Mouse (Mus musculus) midbrain, postnatal 0 days (tissue): Measurements from ENCODE around the gene Cd164. TPM values are rescaled to one million over a fixed set of nuclear protein-coding genes. Genes with fewer than 3 reads are reported as not detected.

Experiments used
- ATAC-seq: fragments of 200-750 bp; cut with Nextera tagmentation; 2 replicates; pipeline ENCODE4 v1.8.0; 2017; ENCODE audit warnings: moderate number of reproducible peaks, mild to moderate bottlenecking, moderate TSS enrichment, moderate library complexity; ENCODE audit not compliant: low FRiP score
- DNase-seq: peaks from one replicate; pipeline ENCODE4 v3.0.0-alpha.2; 2015; ENCODE audit warnings: low spot score
- H3K27ac ChIP-seq: fragments of 300-500 bp; sonication (generic); 2 replicates; pipeline ENCODE4 v1.5.1; 2014; ENCODE audit warnings: low read depth, mild to moderate bottlenecking, low read length, mixed read lengths
- H3K27me3 ChIP-seq: fragments of 300-500 bp; sonication (generic); 2 replicates; pipeline ENCODE4 v1.6.1; 2014; ENCODE audit warnings: low read length, control low read depth, mixed read lengths; ENCODE audit not compliant: insufficient read depth
- H3K36me3 ChIP-seq: fragments of 300-500 bp; sonication (generic); 2 replicates; pipeline ENCODE4 v1.6.1; 2014; ENCODE audit warnings: low read length, control low read depth, mixed read lengths; ENCODE audit not compliant: insufficient read depth
- H3K4me1 ChIP-seq: fragments of 300-500 bp; sonication (generic); 2 replicates; pipeline ENCODE4 v1.6.1; 2014; ENCODE audit warnings: mild to moderate bottlenecking, control low read depth, antibody characterized with exemption, low read length, mixed read lengths; ENCODE audit not compliant: insufficient read depth
- H3K4me2 ChIP-seq: fragments of 300-500 bp; sonication (generic); 2 replicates; pipeline ENCODE4 v1.6.1; 2014; ENCODE audit warnings: low read depth, mild to moderate bottlenecking, low read length, mixed read lengths; ENCODE audit not compliant: poor library complexity, severe bottlenecking
- H3K4me3 ChIP-seq: fragments of 300-500 bp; sonication (generic); 2 replicates; pipeline ENCODE4 v1.5.1; 2014; ENCODE audit warnings: low read depth, mild to moderate bottlenecking, low read length, moderate library complexity
- H3K9ac ChIP-seq: fragments of 300-500 bp; sonication (generic); replicated peaks from 2 replicates; pipeline ENCODE4 v1.6.1; 2014; ENCODE audit warnings: mild to moderate bottlenecking, low read length, moderate library complexity, mixed read lengths; ENCODE audit not compliant: poor library complexity, severe bottlenecking
- H3K9me3 ChIP-seq: fragments of 300-500 bp; sonication (generic); 2 replicates; pipeline ENCODE4 v1.6.1; 2016; ENCODE audit warnings: low read length, control low read depth
- CTCF ChIP-seq: IDR thresholded peaks from 2 replicates; pipeline ENCODE4 v1.5.1; 2016; ENCODE audit warnings: antibody characterized with exemption, mild to moderate bottlenecking
- WGBS: fragments of 180-500 bp; shearing (Covaris S2); extraction: QIAGEN DNeasy Blood & Tissue Kit; methylation state at CpG from one replicate; pipeline ENCODE4 v1.1.7; 2014; 5-methylcytosine and 5-hydroxymethylcytosine counted together
- polyA plus RNA-seq: library from polyadenylated mRNA; unstranded; fragments of >200 nt; fragmentation: Nextera tagmentation; extraction: Ambion mirVana; gene quantifications from 2 replicates; pipeline ENCODE4 v1.2.1, GENCODE M21; 2015
- total RNA-seq: library from RNA; depleted of rRNA; stranded (reverse); fragments of >200 nt; gene quantifications from 2 replicates; pipeline ENCODE4 v1.2.3, GENCODE M21; 2014

Cd164 gene
- total and polyA plus RNA-seq, 2 experiments from 2014 or later, result 29.3 to 48.2 TPM

GRCm38 (mm10) chr10:41537983-41538330 is 18.7 kb downstream of the Cd164 start:
- H3K9ac ChIP-seq, result no peak overlapping the region
- H3K27ac ChIP-seq, result no peak overlapping the region
- TF ChIP-seq CTCF, result no peak
- no peak overlapping the region for H3K4me2 ChIP-seq
- H3K4me3 ChIP-seq, result no peak overlapping the region
- WGBS, result 88% methylated on average over 3 of the region's 3 CpGs
- DNase-seq (no peak), ATAC-seq (no peak)
- no peaks in the 10 kb centered on the region for H3K9me3 ChIP-seq
- no peaks in the 10 kb centered on the region for H3K27me3 ChIP-seq
- H3K4me1 ChIP-seq, result no peaks in the 10 kb centered on the region
- peaks cover 12% of the 10 kb centered on the region for H3K36me3 ChIP-seq

DNA sequence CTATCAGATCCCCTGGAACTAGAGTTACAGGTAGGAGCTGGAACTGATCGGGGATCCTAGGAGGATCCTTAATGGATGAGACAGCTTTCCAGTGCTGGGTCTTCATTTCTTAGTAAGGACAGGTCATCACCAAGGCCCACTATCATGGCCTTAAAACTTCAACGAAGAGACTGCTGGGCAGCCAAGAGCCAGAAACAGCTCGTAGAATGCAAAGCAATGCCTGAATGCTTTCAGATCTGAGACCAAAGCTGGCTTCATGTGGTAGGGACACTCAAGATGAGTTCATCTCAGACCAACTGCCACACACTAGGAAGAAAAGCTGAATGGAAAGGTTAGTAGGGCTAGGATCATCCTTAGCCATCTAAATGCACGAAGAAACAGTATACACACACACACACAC is 19.8 kb downstream of the Cd164 start:
- DNase-seq, result no peak
- Histone ChIP-seq H3K4me2 (no peak overlapping the region), H3K27me3 (no peaks in the 10 kb centered on the region), H3K36me3 (peaks cover 9% of the 10 kb centered on the region), H3K9ac (no peak overlapping the region), H3K9me3 (no peaks in the 10 kb centered on the region), H3K4me3 (no peak overlapping the region), H3K4me1 (no peaks in the 10 kb centered on the region), H3K27ac (no peak overlapping the region)
- 96% methylated on average over 4 of the region's 4 CpGs for WGBS
- no peak for TF ChIP-seq CTCF
- ATAC-seq, result no peak

DNA sequence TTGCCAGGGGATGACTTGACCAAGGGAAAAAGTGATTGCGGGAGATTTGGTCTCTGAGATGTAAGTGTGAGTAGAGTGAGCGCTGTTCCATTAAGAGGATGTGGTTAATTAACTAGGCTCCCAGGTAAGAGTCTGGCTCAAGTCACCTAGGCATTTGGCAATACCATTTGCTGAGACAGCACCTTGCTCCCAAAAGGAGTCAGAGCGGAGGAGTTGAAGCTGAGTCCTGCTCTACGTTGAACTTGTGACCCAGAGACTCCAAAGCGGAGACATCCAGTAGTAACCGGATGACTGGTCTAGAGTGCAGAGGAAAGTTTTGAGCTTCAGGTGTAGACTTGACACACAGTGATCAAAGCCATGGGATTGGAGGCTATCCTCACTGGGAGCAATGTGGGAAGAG is 22.8 kb downstream of the Cd164 start:
- H3K4me2 ChIP-seq, result no peak overlapping the region
- DNase-seq (no peak), ATAC-seq (no peak)
- H3K4me1 ChIP-seq, result no peaks in the 10 kb centered on the region
- H3K9ac ChIP-seq, result no peak overlapping the region
- no peak overlapping the region for H3K27ac ChIP-seq
- no peak for TF ChIP-seq CTCF
- WGBS, result 95% methylated on average over 6 of the region's 6 CpGs
- no peaks in the 10 kb centered on the region for H3K27me3 ChIP-seq
- no peak overlapping the region for H3K4me3 ChIP-seq
- H3K9me3 ChIP-seq, result no peaks in the 10 kb centered on the region
- no peaks in the 10 kb centered on the region for H3K36me3 ChIP-seq

DNA sequence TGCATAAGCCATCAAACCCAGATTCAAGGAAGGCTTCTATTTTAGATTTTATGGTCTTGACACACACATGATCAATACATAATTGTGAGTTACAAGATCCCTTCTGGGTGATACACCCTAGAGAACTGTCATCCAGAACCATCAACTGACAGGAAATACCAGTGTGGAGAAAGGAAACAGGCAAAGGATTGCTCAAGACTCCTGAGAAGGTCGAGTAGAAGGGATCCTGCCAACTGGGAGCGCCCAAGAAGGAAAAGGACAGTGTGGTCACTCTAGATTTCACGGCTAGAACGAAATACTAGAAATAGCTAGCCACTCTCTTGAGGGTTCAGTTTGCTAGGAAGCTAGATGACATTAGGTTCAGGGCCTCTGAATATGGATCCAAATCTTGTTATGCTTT is 24.2 kb downstream of the Cd164 start:
- no peak overlapping the region for H3K4me2 ChIP-seq
- WGBS, result 92% methylated on average over 4 of the region's 4 CpGs
- TF ChIP-seq CTCF, result no peak
- no peaks in the 10 kb centered on the region for H3K36me3 ChIP-seq
- ATAC-seq, result no peak
- no peaks in the 10 kb centered on the region for H3K4me1 ChIP-seq
- H3K27ac ChIP-seq, result no peak overlapping the region
- H3K4me3 ChIP-seq, result no peak overlapping the region
- no peak overlapping the region for H3K9ac ChIP-seq
- no peak for DNase-seq
- no peaks in the 10 kb centered on the region for H3K27me3 ChIP-seq
- H3K9me3 ChIP-seq, result no peaks in the 10 kb centered on the region

DNA sequence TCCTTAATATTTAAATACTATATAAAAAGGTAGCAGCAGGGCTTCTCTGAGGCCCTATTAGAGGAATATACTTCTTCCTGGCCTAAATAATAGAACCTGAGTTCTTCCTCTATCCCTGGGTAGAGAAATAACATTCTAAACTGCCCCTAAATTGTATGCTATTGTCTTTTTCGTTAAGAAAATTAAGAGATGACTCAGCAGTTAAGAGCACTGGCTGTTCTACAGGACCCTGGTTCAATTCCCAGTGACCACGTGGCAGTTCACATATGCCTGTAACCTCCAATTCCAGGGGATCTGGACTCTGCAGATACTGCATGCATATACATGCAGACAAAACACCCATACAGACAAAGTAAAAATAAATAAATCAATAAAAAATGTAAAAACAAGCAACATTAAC is 24.6 kb downstream of the Cd164 start:
- 74% methylated on average over 2 of the region's 2 CpGs for WGBS
- H3K36me3 ChIP-seq, result no peaks in the 10 kb centered on the region

DNA sequence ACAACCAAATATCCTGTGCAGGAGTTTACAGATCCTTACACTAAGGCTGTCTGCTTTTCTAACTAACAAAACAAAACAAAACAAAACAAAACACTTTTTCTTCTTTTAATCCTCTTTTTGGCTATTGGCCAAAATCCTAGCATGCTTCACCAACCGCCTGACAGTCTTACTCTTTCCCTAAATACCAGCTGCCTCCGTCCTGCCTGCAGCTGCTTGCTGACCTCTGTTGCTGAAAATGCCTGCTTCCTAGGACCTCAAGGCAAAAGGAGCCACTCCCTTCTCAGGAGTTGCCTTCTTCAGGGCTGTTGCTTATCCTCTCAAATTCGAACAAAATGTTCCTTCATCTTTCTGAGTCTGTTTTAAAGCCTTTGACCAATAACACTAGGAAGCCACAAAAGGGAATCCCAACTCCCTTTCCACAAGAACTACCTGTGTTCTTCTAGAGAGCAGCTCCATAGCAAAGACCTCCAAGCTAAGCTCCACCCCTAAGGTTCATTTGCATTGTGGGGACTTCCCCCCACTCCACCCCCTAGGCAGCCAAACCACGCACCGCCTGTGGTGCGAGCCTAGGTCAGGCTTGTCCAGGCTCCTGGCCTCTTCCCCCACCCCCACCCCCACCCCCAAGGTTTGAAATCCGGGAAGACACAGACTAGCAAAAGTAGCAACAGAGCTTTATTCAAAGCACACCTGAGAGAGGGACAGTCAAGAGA is 25.4 kb downstream of the Cd164 start:
- ATAC-seq (no peak), DNase-seq (peak; percentile 14)
- Histone ChIP-seq H3K36me3 (no peaks in the 10 kb centered on the region), H3K9me3 (peaks cover 4% of the 10 kb centered on the region; the same call in 1 of the 2 replicates), H3K4me2 (no peak overlapping the region), H3K27ac (no peak overlapping the region), H3K4me3 (no peak overlapping the region), H3K27me3 (no peaks in the 10 kb centered on the region), H3K9ac (no peak overlapping the region), H3K4me1 (no peaks in the 10 kb centered on the region)
- 7% methylated on average over 7 of the region's 7 CpGs for WGBS
- no peak for TF ChIP-seq CTCF

More for the DNA sequence above, 24.6 kb downstream of the Cd164 start:
- Histone ChIP-seq H3K4me3 (no peak overlapping the region), H3K4me2 (no peak overlapping the region), H3K27me3 (no peaks in the 10 kb centered on the region), H3K9ac (no peak overlapping the region), H3K9me3 (no peaks in the 10 kb centered on the region), H3K4me1 (no peaks in the 10 kb centered on the region), H3K27ac (no peak overlapping the region)
- DNase-seq (no peak), ATAC-seq (no peak)
- no peak for TF ChIP-seq CTCF
